In genomic region chr13:55687927-55688602, GRCm38 (mm10) we compare ENCODE assay signal across 15 mouse cellular contexts. TPM values are rescaled to one million over a fixed set of nuclear protein-coding genes. Genes with fewer than 3 reads are reported as not detected.
DNase-seq lines count a peak whose midpoint lies in the region; ATAC-seq and TF ChIP-seq lines count a peak whose summit lies in the region.
"Had no signal": no experiment of that assay in that cellular context is flagged by ENCODE, and none has a peak within 500 bp of the region (broad histone marks: within the 10 kb centered on the region; RNA-seq: fewer than 3 reads in every experiment).

No protein-coding gene starts in this region.

- no peak for TF ChIP-seq CTCF in hindbrain, postnatal 0 days (IDR thresholded peaks at IDR 0.05; ENCODE audit: low read depth)

- DNase-seq in hindbrain, embryonic 10.5 days (ENCODE audit: low spot score): peak; percentile 75
- DNase-seq in hindbrain, postnatal 0 days (ENCODE audit: low spot score): no peak
- DNase-seq in MEL-GATA-1-ER (ENCODE audit: extremely low read depth, low read depth): peak; percentile 54
- peak; percentile 92 for DNase-seq in embryo, embryonic 10.5 days (ENCODE audit: low spot score)
- peak; percentile 74 for DNase-seq in mesoderm, embryonic 11.5 days (ENCODE audit: low read depth, low spot score)
- no peak for DNase-seq in spleen, adult 12 weeks (ENCODE audit: low spot score)
- DNase-seq: adrenal gland, adult 8-10 months; cerebellum, adult 9-11 months; gastrocnemius, postnatal 36 days; thymus, adult 18-20 months had no signal

- H3K36me3 ChIP-seq in hindbrain, embryonic 10.5 days: 0 out of 2 replicates have a peak, but pooled peaks cover 7% of the 10 kb centered on the region
- H3K36me3 ChIP-seq in hindbrain, postnatal 0 days (ENCODE audit: insufficient read depth, low read length): no peaks in the 10 kb centered on the region
- H3K36me3 ChIP-seq: intestine, embryonic 15.5 days; midbrain, embryonic 15.5 days had no signal

- H3K9me3 ChIP-seq in hindbrain, embryonic 10.5 days: no peaks in the 10 kb centered on the region
- no peaks in the 10 kb centered on the region for H3K9me3 ChIP-seq in hindbrain, postnatal 0 days (ENCODE audit: low read length)
- H3K9me3 ChIP-seq: intestine, embryonic 15.5 days; midbrain, embryonic 15.5 days had no signal

- ATAC-seq in hindbrain, postnatal 0 days: no peak
- ATAC-seq in granulocyte monocyte progenitor cell, adult 5-6 weeks (replicated peaks; ENCODE audit: poor library complexity, severe bottlenecking): no peak
- no peak for ATAC-seq in frontal cortex, adult (ENCODE audit: low TSS enrichment)
- ATAC-seq: intestine, embryonic 15.5 days; midbrain, embryonic 15.5 days had no signal

- no peak overlapping the region for H3K4me3 ChIP-seq in hindbrain, embryonic 10.5 days
- no peak overlapping the region for H3K4me3 ChIP-seq in hindbrain, postnatal 0 days (ENCODE audit: low read length)
- H3K4me3 ChIP-seq: intestine, embryonic 15.5 days; midbrain, embryonic 15.5 days had no signal

- peaks cover 23% of the 10 kb centered on the region for H3K4me1 ChIP-seq in hindbrain, embryonic 10.5 days (replicated peaks)
- no peaks in the 10 kb centered on the region for H3K4me1 ChIP-seq in hindbrain, postnatal 0 days (ENCODE audit: insufficient read depth, low read length)
- H3K4me1 ChIP-seq: intestine, embryonic 15.5 days had no signal

- H3K4me2 ChIP-seq in hindbrain, postnatal 0 days (ENCODE audit: low read depth, low read length): no peak overlapping the region
- H3K4me2 ChIP-seq: intestine, embryonic 15.5 days; liver, embryonic 11.5 days; midbrain, embryonic 15.5 days had no signal

- H3K9ac ChIP-seq in hindbrain, postnatal 0 days (replicated peaks; ENCODE audit: low read length): no peak overlapping the region
- H3K9ac ChIP-seq: intestine, embryonic 15.5 days; midbrain, embryonic 15.5 days had no signal

- 17% methylated on average over 4 of the region's 4 CpGs for WGBS in hindbrain, embryonic 10.5 days
- WGBS in hindbrain, postnatal 0 days: 13% methylated on average over 4 of the region's 4 CpGs

- peak overlapping the region; percentile 80 for H3K27ac ChIP-seq in hindbrain, embryonic 10.5 days
- no peak overlapping the region for H3K27ac ChIP-seq in hindbrain, postnatal 0 days
- H3K27ac ChIP-seq: intestine, embryonic 15.5 days; midbrain, embryonic 15.5 days had no signal

- no peaks in the 10 kb centered on the region for H3K27me3 ChIP-seq in hindbrain, embryonic 10.5 days (ENCODE audit: insufficient read depth, poor library complexity, severe bottlenecking)
- no peaks in the 10 kb centered on the region for H3K27me3 ChIP-seq in hindbrain, postnatal 0 days (ENCODE audit: insufficient read depth, low read length)
- H3K27me3 ChIP-seq: intestine, embryonic 15.5 days; midbrain, embryonic 15.5 days had no signal

RNA-seq across cellular contexts. Expression of gene B230219D22Rik, which starts 4.9 kb away (rescaled TPM):
- 42.2 and 50.0 TPM in 2 replicates for polyA plus RNA-seq in hindbrain, embryonic 10.5 days (2016; fragmentation: Nextera tagmentation; extraction: Ambion mirVana)
- 132 and 145 TPM in 2 replicates for total RNA-seq in hindbrain, postnatal 0 days (2014; rRNA removed)
- polyA plus RNA-seq in hindbrain, postnatal 0 days (2015; fragmentation: Nextera tagmentation; extraction: Ambion mirVana): 51.7 and 55.0 TPM in 2 replicates
- total RNA-seq in granulocyte monocyte progenitor cell, adult 5-6 weeks (2014; fragmentation: Nextera tagmentation): 49.1 and 59.0 TPM in 2 replicates
- 31.0 and 39.0 TPM in 2 replicates for total RNA-seq in granulocyte monocyte progenitor cell, adult 5-6 weeks (2017)

RNA-seq across cellular contexts. Expression of gene Txndc15, which starts 26.4 kb away (rescaled TPM):
- polyA plus RNA-seq in hindbrain, embryonic 10.5 days (2016; fragmentation: Nextera tagmentation; extraction: Ambion mirVana): 75.1 and 84.9 TPM in 2 replicates
- 111 and 113 TPM in 2 replicates for total RNA-seq in hindbrain, postnatal 0 days (2014; rRNA removed)
- polyA plus RNA-seq in hindbrain, postnatal 0 days (2015; fragmentation: Nextera tagmentation; extraction: Ambion mirVana): 129 TPM in 2 replicates
- 19.7 and 34.3 TPM in 2 replicates for total RNA-seq in granulocyte monocyte progenitor cell, adult 5-6 weeks (2014; fragmentation: Nextera tagmentation)
- total RNA-seq in granulocyte monocyte progenitor cell, adult 5-6 weeks (2017): 52.1 and 53.5 TPM in 2 replicates

RNA-seq across cellular contexts. Expression of gene Pcbd2, which starts 39.1 kb away (rescaled TPM):
- polyA plus RNA-seq in hindbrain, embryonic 10.5 days (2016; fragmentation: Nextera tagmentation; extraction: Ambion mirVana): 30.4 and 34.3 TPM in 2 replicates
- total RNA-seq in hindbrain, postnatal 0 days (2014; rRNA removed): 4.9 and 11.0 TPM in 2 replicates
- 32.1 and 35.6 TPM in 2 replicates for polyA plus RNA-seq in hindbrain, postnatal 0 days (2015; fragmentation: Nextera tagmentation; extraction: Ambion mirVana)
- total RNA-seq in granulocyte monocyte progenitor cell, adult 5-6 weeks (2014; fragmentation: Nextera tagmentation): 47.4 and 48.2 TPM in 2 replicates
- 6.9 and 30.3 TPM in 2 replicates for total RNA-seq in granulocyte monocyte progenitor cell, adult 5-6 weeks (2017)

RNA-seq across cellular contexts. Expression of gene Ddx46, which starts 53.2 kb away (rescaled TPM):
- polyA plus RNA-seq in hindbrain, embryonic 10.5 days (2016; fragmentation: Nextera tagmentation; extraction: Ambion mirVana): 27.1 and 38.2 TPM in 2 replicates
- 17.9 and 18.7 TPM in 2 replicates for total RNA-seq in hindbrain, postnatal 0 days (2014; rRNA removed)
- polyA plus RNA-seq in hindbrain, postnatal 0 days (2015; fragmentation: Nextera tagmentation; extraction: Ambion mirVana): 19.9 and 23.4 TPM in 2 replicates
- total RNA-seq in granulocyte monocyte progenitor cell, adult 5-6 weeks (2014; fragmentation: Nextera tagmentation): 57.5 and 73.9 TPM in 2 replicates
- total RNA-seq in granulocyte monocyte progenitor cell, adult 5-6 weeks (2017): 113 and 128 TPM in 2 replicates

Comparison
In these comparisons a context has a peak if more than half of its experiments do, and no peak if none do; other contexts are left out.
1. DNase-seq: peak in hindbrain, embryonic 10.5 days (single experiment), MEL-GATA-1-ER (single experiment), embryo, embryonic 10.5 days (single experiment) and mesoderm, embryonic 11.5 days (single experiment); none in hindbrain, postnatal 0 days (single experiment) and spleen, adult 12 weeks (single experiment).